Mouse (Mus musculus) midbrain, embryonic 15.5 days (tissue): Measurements from ENCODE around the gene Fam83d. TPM values are rescaled to one million over a fixed set of nuclear protein-coding genes. Genes with fewer than 3 reads are reported as not detected.

Experiments used
- ATAC-seq: fragments of 200-750 bp; cut with Nextera tagmentation; replicated peaks from 2 replicates; pipeline ENCODE4 v1.8.0; 2017; ENCODE audit warnings: moderate TSS enrichment
- H3K27ac ChIP-seq: fragments of 300-500 bp; sonication (generic); 2 replicates; pipeline ENCODE4 v1.5.1; 2015; ENCODE audit warnings: mild to moderate bottlenecking, inconsistent platforms
- H3K27me3 ChIP-seq: fragments of 300-500 bp; sonication (generic); replicated peaks from 2 replicates; pipeline ENCODE4 v1.6.1; 2015; ENCODE audit warnings: inconsistent platforms
- H3K36me3 ChIP-seq: fragments of 300-500 bp; sonication (generic); replicated peaks from 2 replicates; pipeline ENCODE4 v1.6.1; 2015; ENCODE audit warnings: inconsistent platforms
- H3K4me1 ChIP-seq: fragments of 300-500 bp; sonication (generic); 2 replicates; pipeline ENCODE4 v1.6.1; 2015; ENCODE audit warnings: inconsistent platforms
- H3K4me2 ChIP-seq: fragments of 300-500 bp; sonication (generic); 2 replicates; pipeline ENCODE4 v1.6.1; 2015; ENCODE audit warnings: inconsistent platforms, mild to moderate bottlenecking, moderate library complexity
- H3K4me3 ChIP-seq: fragments of 300-500 bp; sonication (generic); 2 replicates; pipeline ENCODE4 v1.5.1; 2015; ENCODE audit warnings: mild to moderate bottlenecking, inconsistent platforms
- H3K9ac ChIP-seq: fragments of 300-500 bp; sonication (generic); 2 replicates; pipeline ENCODE4 v1.6.1; 2015; ENCODE audit warnings: mild to moderate bottlenecking, inconsistent platforms
- H3K9me3 ChIP-seq: fragments of 300-500 bp; sonication (generic); 2 replicates; pipeline ENCODE4 v1.6.1; 2016; ENCODE audit warnings: inconsistent platforms
- WGBS: fragments of 180-500 bp; shearing (Covaris S2); methylation state at CpG from one replicate; pipeline ENCODE4 v1.1.7; 2015; ENCODE audit warnings: mixed read lengths; 5-methylcytosine and 5-hydroxymethylcytosine counted together
- microRNA-seq: library from miRNA; unstranded; fragments of <30 nt; microRNA quantifications from one replicate; pipeline ENCODE4, GENCODE M21; 2016
- polyA plus RNA-seq: library from polyadenylated mRNA; unstranded; fragments of >200 nt; fragmentation: Nextera tagmentation; extraction: Ambion mirVana; gene quantifications from 2 replicates; pipeline ENCODE4 v1.2.1, GENCODE M21; 2015

Gene Fam83d
- polyA plus RNA-seq, 1 experiment from 2014 or later, result 6.0 TPM

- H3K27ac ChIP-seq, result peak overlapping the region; percentile 51; the same call in 1 of the 2 replicates
- ATAC-seq, result 0 out of 2 replicates have a peak, but pooled peaks have one; percentile 52
- H3K4me3 ChIP-seq, result no peak overlapping the region
- 0 out of 2 replicates have a peak, but pooled peaks cover 3% of the 10 kb centered on the region for H3K36me3 ChIP-seq
- H3K4me1 ChIP-seq, result peaks cover 6% of the 10 kb centered on the region
- H3K4me2 ChIP-seq, result no peak overlapping the region
- 59% methylated on average over 5 of the region's 5 CpGs for WGBS
- no peaks in the 10 kb centered on the region for H3K27me3 ChIP-seq
- no peaks in the 10 kb centered on the region for H3K9me3 ChIP-seq
- H3K9ac ChIP-seq, result no peak overlapping the region
Observed at GRCm38 (mm10) chr2:158833221-158833620, 65.3 kb downstream of the Fam83d start.

- H3K27me3 ChIP-seq, result no peaks in the 10 kb centered on the region
- no peaks in the 10 kb centered on the region for H3K9me3 ChIP-seq
- peaks cover 6% of the 10 kb centered on the region for H3K4me1 ChIP-seq
- 59% methylated on average over 2 of the region's 2 CpGs for WGBS
- no peak overlapping the region for H3K4me3 ChIP-seq
- peak overlapping the region; percentile 51; the same call in 1 of the 2 replicates for H3K27ac ChIP-seq
- H3K4me2 ChIP-seq, result no peak overlapping the region
- no peak overlapping the region for H3K9ac ChIP-seq
- no peak for ATAC-seq
- H3K36me3 ChIP-seq, result 0 out of 2 replicates have a peak, but pooled peaks cover 3% of the 10 kb centered on the region
Observed at GRCm38 (mm10) chr2:158833645-158834044, 65.8 kb downstream of the Fam83d start.

Small RNAs within 50 kb of the gene (microRNA-seq; reads per million reads assigned to microRNA genes)
- not detected for gene Gm26141

Other genes starting within 250 kb of the Fam83d start
- 9.8 and 10.5 TPM in 2 replicates for gene Slc32a1, start 157.3 kb upstream of the Fam83d start, polyA plus RNA-seq
- 11.7 and 12.8 TPM in 2 replicates for gene Actr5, start 143.2 kb upstream of the Fam83d start, polyA plus RNA-seq
- gene Ppp1r16b, start 102.7 kb upstream of the Fam83d start, polyA plus RNA-seq, result 21.0 and 23.4 TPM in 2 replicates
- 14.3 and 14.6 TPM in 2 replicates for gene Dhx35, start 26.7 kb downstream of the Fam83d start, polyA plus RNA-seq